8 mouse cellular contexts compared by ENCODE assay signal in the genomic region with DNA sequence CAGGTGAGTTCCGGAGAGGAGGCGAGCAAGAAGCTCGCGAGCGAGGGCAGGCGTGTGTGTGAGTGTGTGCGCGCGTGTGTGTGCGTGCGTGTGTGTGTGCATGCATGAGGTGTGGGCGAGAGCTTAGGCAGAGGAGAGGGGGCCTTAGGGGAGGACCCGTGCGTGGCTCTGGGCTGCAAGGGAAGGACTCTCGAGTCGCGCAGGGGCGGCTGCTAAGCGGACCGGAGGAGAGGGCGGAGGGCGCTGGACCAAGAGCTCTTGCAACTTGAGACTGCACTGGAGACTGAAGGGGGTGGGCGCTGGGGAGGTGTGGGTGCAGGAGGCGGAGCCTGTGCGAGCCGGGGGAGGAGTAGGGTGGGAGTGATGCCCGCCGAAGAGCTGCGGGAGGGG. TPM values are rescaled to one million over a fixed set of nuclear protein-coding genes. Genes with fewer than 3 reads are reported as not detected.
A peak's percentile ranks its signal among the peaks of the same experiment; 100 is the strongest.
DNase-seq lines count a peak whose midpoint lies in the region; ATAC-seq and TF ChIP-seq lines count a peak whose summit lies in the region.

No protein-coding gene starts in this region.

- WGBS in forebrain, embryonic 14.5 days = under 1% methylated on average over 28 of the region's 29 CpGs
- WGBS in lung, adult 2 months = 1% methylated on average over 29 of the region's 29 CpGs
- WGBS in thymus, adult 2 months = under 1% methylated on average over 29 of the region's 29 CpGs

- peak overlapping the region; percentile 67 for H3K9ac ChIP-seq in forebrain, embryonic 14.5 days (ENCODE audit: low read length)

- H3K9me3 ChIP-seq in E14TG2a.4 (ENCODE audit: low read length) = no peaks in the 10 kb centered on the region
- no peaks in the 10 kb centered on the region for H3K9me3 ChIP-seq in forebrain, embryonic 14.5 days (replicated peaks; ENCODE audit: control insufficient read depth, low read length)

- intact Hi-C loops in heart, postnatal 25 days (cut with DNase I) = loop anchor here (2.0 kb wide), 3 partner anchors 15 to 81 kb away; no protein-coding TSS in a partner anchor

- peak overlapping the region; percentile 98 for H3K4me2 ChIP-seq in forebrain, embryonic 14.5 days (ENCODE audit: low read length)

- ATAC-seq in cerebellum, adult (ENCODE audit: insufficient number of reproducible peaks, low FRiP score, low TSS enrichment) = peak; percentile 37; the same call in 1 of the 2 replicates
- ATAC-seq in forebrain, embryonic 14.5 days = peak; percentile 62
- 0 out of 2 replicates have a peak, but pooled peaks have one; percentile 2 for ATAC-seq in neutrophil, adult 5-6 weeks (ENCODE audit: extremely low read depth, insufficient number of reproducible peaks, low FRiP score, poor library complexity, severe bottlenecking)

- no peaks in the 10 kb centered on the region for H3K27me3 ChIP-seq in E14TG2a.4 (ENCODE audit: insufficient read depth, low read length)
- H3K27me3 ChIP-seq in forebrain, embryonic 14.5 days (replicated peaks; ENCODE audit: control insufficient read depth, insufficient read depth, low read length) = no peaks in the 10 kb centered on the region
- H3K27me3 ChIP-seq in thymus, adult 2 months (ENCODE audit: control insufficient read depth, insufficient read depth, low read length) = no peaks in the 10 kb centered on the region

- peak overlapping the region; percentile 99 for H3K4me3 ChIP-seq in E14TG2a.4 (replicated peaks; ENCODE audit: low read length)
- peak overlapping the region; percentile 79 for H3K4me3 ChIP-seq in forebrain, embryonic 14.5 days (ENCODE audit: low read depth, low read length)
- H3K4me3 ChIP-seq in layer of hippocampus, adult 2 months = peak overlapping the region; percentile 92
- H3K4me3 ChIP-seq in lung, adult 2 months (replicated peaks; ENCODE audit: extremely low read depth, low read depth, low read length) = peak overlapping the region; percentile 90
- H3K4me3 ChIP-seq in thymus, adult 2 months (ENCODE audit: control insufficient read depth, insufficient read depth, low read length) = peak overlapping the region; percentile 87

- H3K36me3 ChIP-seq in E14TG2a.4 (ENCODE audit: insufficient read depth, low read length) = peaks cover 36% of the 10 kb centered on the region
- H3K36me3 ChIP-seq in forebrain, embryonic 14.5 days (ENCODE audit: control insufficient read depth, insufficient read depth, low read length) = peaks cover 20% of the 10 kb centered on the region
- peaks cover 5% of the 10 kb centered on the region; the same call in 1 of the 2 replicates for H3K36me3 ChIP-seq in thymus, adult 2 months (ENCODE audit: control insufficient read depth, insufficient read depth, low read length)

- peak; percentile 73 for DNase-seq in forebrain, embryonic 14.5 days (ENCODE audit: low spot score)
- peak; percentile 64 for DNase-seq in heart, postnatal 25 days (ENCODE audit: low spot score)
- peak; percentile 68 to 76 for DNase-seq in layer of hippocampus, adult 2 months (ENCODE audit: low spot score in 2 of 2)
- DNase-seq in lung, adult 2 months = peak; percentile 59
- peak; percentile 86 for DNase-seq in thymus, adult 2 months

- no peak for TF ChIP-seq CTCF in E14TG2a.4 (conservative IDR thresholded peaks at IDR 0.05; ENCODE audit: low read length)
- TF ChIP-seq CTCF in layer of hippocampus, adult 2 months (conservative IDR thresholded peaks at IDR 0.05) = no peak
- no peak for TF ChIP-seq CTCF in lung, adult 2 months (IDR thresholded peaks at IDR 0.05; ENCODE audit: insufficient read depth, low read length)
- TF ChIP-seq CTCF in thymus, adult 2 months (IDR thresholded peaks at IDR 0.05; ENCODE audit: borderline replicate concordance, control insufficient read depth, extremely low read depth, insufficient read depth, low read length, poor library complexity) = no peak

- H3K4me1 ChIP-seq in E14TG2a.4 (replicated peaks; ENCODE audit: low read depth, low read length) = peaks cover 46% of the 10 kb centered on the region
- H3K4me1 ChIP-seq in forebrain, embryonic 14.5 days (ENCODE audit: control insufficient read depth, insufficient read depth, low read length) = peaks cover 19% of the 10 kb centered on the region
- peaks cover 10% of the 10 kb centered on the region for H3K4me1 ChIP-seq in lung, adult 2 months (ENCODE audit: control insufficient read depth, insufficient read depth, low read length)
- H3K4me1 ChIP-seq in thymus, adult 2 months (replicated peaks; ENCODE audit: control insufficient read depth, insufficient read depth, low read length) = peaks cover 16% of the 10 kb centered on the region

- H3K27ac ChIP-seq in forebrain, embryonic 14.5 days (ENCODE audit: low read depth, low read length) = 0 out of 2 replicates have a peak overlapping the region, but pooled peaks have one; percentile 55
- peak overlapping the region; percentile 92 for H3K27ac ChIP-seq in layer of hippocampus, adult 2 months
- 0 out of 2 replicates have a peak overlapping the region, but pooled peaks have one; percentile 7 for H3K27ac ChIP-seq in thymus, adult 2 months (ENCODE audit: control insufficient read depth, insufficient read depth, low read length)

- peak; percentile 30; the same call in 1 of the 2 replicates for TF ChIP-seq POLR2A in lung, adult 2 months (IDR thresholded peaks at IDR 0.05; ENCODE audit: borderline replicate concordance, extremely low read depth, low read depth, low read length)
- TF ChIP-seq POLR2A in thymus, adult 2 months (IDR thresholded peaks at IDR 0.05; ENCODE audit: control insufficient read depth, extremely low read depth, insufficient read depth, low read length, poor library complexity) = no peak

RNA-seq across cellular contexts. Expression of a gene that starts 19.7 kb away (rescaled TPM):
- 27.6 and 41.0 TPM in 2 replicates for polyA plus RNA-seq in forebrain, embryonic 14.5 days (2014; fragmentation: Nextera tagmentation; extraction: Ambion mirVana)
- total RNA-seq in heart, postnatal 25 days (2021) = 10 to 100 TPM; 41.8 to 44.4 TPM
- total RNA-seq in layer of hippocampus, adult 2 months (2021) = 10 to 100 TPM; 62.8 to 68.6 TPM
- polyA plus RNA-seq in lung, adult 2 months (2012; rRNA removed) = 17.0 and 21.5 TPM in 2 replicates
- 108 and 112 TPM in 2 replicates for total RNA-seq in neutrophil, adult 5-6 weeks (2017)
- 29.1 and 31.9 TPM in 2 replicates for polyA plus RNA-seq in thymus, adult 2 months (2012; rRNA removed)

RNA-seq across cellular contexts. Expression of a gene that starts 41.6 kb away (rescaled TPM):
- polyA plus RNA-seq in forebrain, embryonic 14.5 days (2014; fragmentation: Nextera tagmentation; extraction: Ambion mirVana) = 7.2 TPM in 1 of 2 replicates, not detected in the other
- total RNA-seq in heart, postnatal 25 days (2021) = not detected
- total RNA-seq in layer of hippocampus, adult 2 months (2021) = not detected
- not detected in 2 replicates for polyA plus RNA-seq in lung, adult 2 months (2012; rRNA removed)
- total RNA-seq in neutrophil, adult 5-6 weeks (2017) = not detected in 2 replicates
- not detected in 2 replicates for polyA plus RNA-seq in thymus, adult 2 months (2012; rRNA removed)

Comparison
In these comparisons a context has a peak if more than half of its experiments do, and no peak if none do; other contexts are left out.
1. Peak in every context shown above with its lines: DNase-seq, ATAC-seq, H3K4me3 ChIP-seq and H3K27ac ChIP-seq.
2. ATAC-seq: peak in every context shown above with its lines; median percentile 62 in forebrain, embryonic 14.5 days; 37 in cerebellum, adult; 2 in neutrophil, adult 5-6 weeks.
3. H3K27ac ChIP-seq: peak in every context shown above with its lines; median percentile 92 in layer of hippocampus, adult 2 months; 55 in forebrain, embryonic 14.5 days; 7 in thymus, adult 2 months.